Mouse (Mus musculus) liver, embryonic 14.5 days (tissue): ENCODE measurements around the gene Pappa. TPM values are rescaled to one million over a fixed set of nuclear protein-coding genes. Genes with fewer than 3 reads are reported as not detected.

Experiments used
- ATAC-seq: fragments of 200-750 bp; cut with Nextera tagmentation; 2 replicates; pipeline ENCODE4 v1.8.0; 2017; ENCODE audit warnings: moderate number of reproducible peaks, mild to moderate bottlenecking, moderate library complexity; ENCODE audit not compliant: insufficient read depth
- DNase-seq, 3 experiments: peaks; one replicate each; pipeline ENCODE4 v3.0.0-alpha.2; 2012 to 2013; ENCODE audit warnings: low read depth in 3 of 3, low spot score in 3 of 3
- H3K27ac ChIP-seq: fragments of 300-500 bp; sonication (generic); 2 replicates; pipeline ENCODE4 v1.5.1; 2014; ENCODE audit warnings: moderate library complexity, mild to moderate bottlenecking, control low read depth, inconsistent platforms
- H3K27me3 ChIP-seq: fragments of 300-500 bp; sonication (generic); 2 replicates; pipeline ENCODE4 v1.6.1; 2014; ENCODE audit warnings: mild to moderate bottlenecking, low read length, moderate library complexity; ENCODE audit not compliant: control insufficient read depth, insufficient read depth
- H3K36me3 ChIP-seq: fragments of 300-500 bp; sonication (generic); replicated peaks from 2 replicates; pipeline ENCODE4 v1.6.1; 2014; ENCODE audit warnings: low read depth; ENCODE audit not compliant: control insufficient read depth, insufficient read depth
- H3K4me1 ChIP-seq, 2 experiments: fragments of 200-500 bp in 1 of 2; fragments of 300-500 bp in 1 of 2; sonication (generic) in 1 of 2; replicated peaks; 2 replicates each; pipeline ENCODE4 v1.6.1; 2012 to 2014; ENCODE audit warnings: antibody characterized with exemption in 1 of 2, inconsistent platforms in 1 of 2, low read length in 1 of 2; ENCODE audit not compliant: control insufficient read depth in 2 of 2, insufficient read depth in 2 of 2
- H3K4me2 ChIP-seq: fragments of 300-500 bp; sonication (generic); 2 replicates; pipeline ENCODE4 v1.6.1; 2014; ENCODE audit warnings: low read depth, mild to moderate bottlenecking, control low read depth, moderate library complexity
- H3K4me3 ChIP-seq, 2 experiments: fragments of 200-500 bp in 1 of 2; fragments of 300-500 bp in 1 of 2; sonication (generic) in 1 of 2; 2 replicates each; pipeline ENCODE4 v1.5.1; 2012 to 2014; ENCODE audit warnings: low read depth in 2 of 2, low read length in 2 of 2, mild to moderate bottlenecking in 2 of 2, control low read depth in 1 of 2, inconsistent platforms in 1 of 2, moderate library complexity in 1 of 2; ENCODE audit not compliant: insufficient read depth in 1 of 2
- H3K9ac ChIP-seq: fragments of 300-500 bp; sonication (generic); replicated peaks from 2 replicates; pipeline ENCODE4 v1.6.1; 2014; ENCODE audit warnings: mild to moderate bottlenecking, control low read depth, moderate library complexity
- H3K9me3 ChIP-seq: fragments of 300-500 bp; sonication (generic); 2 replicates; pipeline ENCODE4 v1.6.1; 2016; ENCODE audit warnings: low read length, mixed read lengths; ENCODE audit not compliant: control insufficient read depth
- CTCF ChIP-seq: IDR thresholded peaks from 2 replicates; pipeline ENCODE4 v1.5.1; 2016; ENCODE audit warnings: antibody characterized with exemption, low read depth, control low read depth
- EP300 ChIP-seq: IDR thresholded peaks from 2 replicates; pipeline ENCODE4 v1.6.1; 2016; ENCODE audit warnings: antibody characterized with exemption, low read depth
- WGBS: fragments of 180-500 bp; shearing (Covaris S2); extraction: QIAGEN DNeasy Blood & Tissue Kit; methylation state at CpG from one replicate; pipeline ENCODE4 v1.1.7; 2014; ENCODE audit not compliant: insufficient replicate concordance; 5-methylcytosine and 5-hydroxymethylcytosine counted together
- polyA plus RNA-seq, 2 experiments: library from polyadenylated mRNA; depleted of rRNA in 1 of 2; stranded (reverse) in 1 of 2; unstranded in 1 of 2; fragments of >200 nt; fragmentation: Nextera tagmentation in 1 of 2; extraction: Ambion mirVana in 1 of 2; gene quantifications; 2 replicates each; pipeline versions ENCODE4 v1.2.1 to v1.2.3; 2012 to 2014

Gene Pappa
- polyA plus RNA-seq, 2 experiments: 0.01 TPM

- no peaks in the 10 kb centered on the region for H3K9me3 ChIP-seq
- H3K4me3 ChIP-seq: no peak overlapping the region
- H3K36me3 ChIP-seq: no peaks in the 10 kb centered on the region
- WGBS: 22% methylated on average over 1 of the region's 1 CpGs
- H3K27ac ChIP-seq: no peak overlapping the region
- ATAC-seq (no peak), DNase-seq (no peak)
- no peaks in the 10 kb centered on the region for H3K4me1 ChIP-seq
- no peak overlapping the region for H3K9ac ChIP-seq
- no peak overlapping the region for H3K4me2 ChIP-seq
- TF ChIP-seq EP300 (no peak), CTCF (no peak)
- H3K27me3 ChIP-seq: no peaks in the 10 kb centered on the region
Observed at GRCm38 (mm10) chr4:65333718-65334117, 209.7 kb downstream of the Pappa start.

DNA sequence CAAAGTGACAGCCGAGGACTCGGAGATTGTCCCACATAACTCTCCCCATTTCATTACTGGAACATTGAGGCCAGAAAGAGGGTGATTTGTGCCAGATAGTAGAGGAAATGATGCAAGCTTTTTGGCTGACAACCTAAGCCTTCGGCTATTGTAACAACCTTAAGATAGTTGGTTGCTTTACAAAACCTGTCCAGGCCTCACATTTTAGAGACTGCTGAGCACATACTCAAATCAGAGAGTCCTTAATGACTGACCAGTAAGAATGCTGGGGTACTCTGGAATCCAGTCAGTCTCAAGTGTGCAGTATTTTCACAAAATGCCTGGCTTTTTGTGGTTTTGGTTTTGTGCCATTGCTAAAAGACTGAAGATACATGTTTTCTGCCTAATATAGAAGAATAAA is 217.8 kb downstream of the Pappa start:
- DNase-seq: no peak
- 52% methylated on average over 3 of the region's 3 CpGs for WGBS
- TF ChIP-seq CTCF (no peak), EP300 (no peak)
- Histone ChIP-seq H3K4me1 (no peaks in the 10 kb centered on the region), H3K4me3 (no peak overlapping the region), H3K36me3 (no peaks in the 10 kb centered on the region), H3K9me3 (no peaks in the 10 kb centered on the region), H3K9ac (no peak overlapping the region), H3K27ac (no peak overlapping the region), H3K4me2 (no peak overlapping the region), H3K27me3 (no peaks in the 10 kb centered on the region)
- no peak for ATAC-seq

GRCm38 (mm10) chr4:65350521-65350920 is 226.5 kb downstream of the Pappa start:
- ATAC-seq (no peak), DNase-seq (no peak)
- no peak overlapping the region for H3K27ac ChIP-seq

DNA sequence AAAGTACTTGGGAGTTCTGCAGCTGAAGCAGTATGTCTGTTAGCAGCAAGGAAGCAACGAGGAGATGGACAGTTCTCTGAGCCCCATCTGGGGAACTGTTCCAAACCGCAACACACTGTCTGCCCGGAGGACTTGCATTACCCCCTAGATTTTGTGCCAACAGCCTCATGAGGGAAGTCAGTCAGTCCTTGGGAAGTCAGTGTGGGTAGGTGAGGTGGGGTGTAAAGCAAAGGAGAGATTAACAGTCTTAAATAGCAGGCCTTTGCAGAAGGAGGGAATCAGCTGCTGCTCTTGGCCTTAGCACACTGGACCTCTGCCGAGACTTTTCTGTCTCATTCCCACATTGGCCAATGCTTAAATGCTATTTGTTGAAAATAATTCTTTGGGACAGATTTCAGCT is 230.6 kb downstream of the Pappa start:
- TF ChIP-seq CTCF: no peak
- no peak for TF ChIP-seq EP300
- WGBS: 51% methylated on average over 4 of the region's 4 CpGs
- DNase-seq: no peak
- Histone ChIP-seq H3K4me3 (no peak overlapping the region), H3K4me1 (no peaks in the 10 kb centered on the region), H3K36me3 (no peaks in the 10 kb centered on the region), H3K27ac (no peak overlapping the region), H3K9me3 (no peaks in the 10 kb centered on the region), H3K4me2 (no peak overlapping the region), H3K9ac (no peak overlapping the region), H3K27me3 (no peaks in the 10 kb centered on the region)
- no peak for ATAC-seq

More at GRCm38 (mm10) chr4:65350521-65350920, 226.5 kb downstream of the Pappa start:
- 70% methylated on average over 7 of the region's 7 CpGs for WGBS
- Histone ChIP-seq H3K36me3 (no peaks in the 10 kb centered on the region), H3K27me3 (no peaks in the 10 kb centered on the region), H3K9me3 (no peaks in the 10 kb centered on the region), H3K4me2 (no peak overlapping the region), H3K9ac (no peak overlapping the region), H3K4me1 (no peaks in the 10 kb centered on the region), H3K4me3 (no peak overlapping the region)
- TF ChIP-seq EP300: no peak
- no peak for TF ChIP-seq CTCF

DNA sequence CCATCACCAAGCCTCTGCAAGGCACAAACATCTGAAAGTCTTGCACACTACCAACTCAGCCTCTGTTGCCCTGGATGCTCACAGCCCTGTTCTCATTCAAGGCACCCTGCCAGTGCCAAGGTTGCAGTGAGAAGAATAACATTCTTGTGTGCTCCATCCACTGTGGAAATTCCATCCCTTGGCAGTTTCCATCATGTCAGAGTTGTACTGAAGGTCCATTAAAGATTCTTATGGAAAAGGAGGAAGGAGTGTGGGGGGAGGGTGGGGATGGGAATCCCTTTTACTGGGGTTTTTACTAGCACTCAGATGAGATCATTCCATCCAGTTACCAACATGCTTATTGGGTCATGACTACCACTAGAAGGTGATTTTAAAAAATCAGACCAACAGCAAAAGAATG is 243.2 kb downstream of the Pappa start:
- H3K4me1 ChIP-seq: no peaks in the 10 kb centered on the region; a peak in 1 of 4 replicates
- TF ChIP-seq EP300 (no peak), CTCF (no peak)
- no peak for DNase-seq
- H3K9me3 ChIP-seq: no peaks in the 10 kb centered on the region
- no peak overlapping the region for H3K4me2 ChIP-seq
- ATAC-seq: no peak
- no peak overlapping the region for H3K4me3 ChIP-seq
- H3K27ac ChIP-seq: no peak overlapping the region
- H3K36me3 ChIP-seq: no peaks in the 10 kb centered on the region
- H3K27me3 ChIP-seq: no peaks in the 10 kb centered on the region
- no peak overlapping the region for H3K9ac ChIP-seq
